Mouse (Mus musculus): ENCODE measurements around the gene Mocs2. TPM values are rescaled to one million over a fixed set of nuclear protein-coding genes. Genes with fewer than 3 reads are reported as not detected.

Mocs2 gene
- polyA plus RNA-seq, 1 experiment from 2014 or later: 126 TPM

GRCm38 (mm10) chr13:114855573-114856268 is 37.7 kb downstream of the Mocs2 start:
- 15% methylated on average over 15 of the region's 15 CpGs for WGBS
- H3K4me3 ChIP-seq: 0 out of 2 replicates have a peak overlapping the region, but pooled peaks have one; percentile 10
- no peak overlapping the region for H3K27ac ChIP-seq (replicated peaks)
- 0 out of 2 replicates have a peak, but pooled peaks have one; percentile 51 for ATAC-seq (ENCODE audit: low FRiP score, low read depth)
- no peaks in the 10 kb centered on the region for H3K36me3 ChIP-seq
- no peak overlapping the region for H3K9ac ChIP-seq
- H3K27me3 ChIP-seq: no peaks in the 10 kb centered on the region
- no peaks in the 10 kb centered on the region for H3K9me3 ChIP-seq
- peaks cover 6% of the 10 kb centered on the region; the same call in 1 of the 2 replicates for H3K4me1 ChIP-seq (replicated peaks)
- H3K4me2 ChIP-seq: peak overlapping the region; percentile 44

- no peak overlapping the region for H3K27ac ChIP-seq (replicated peaks)
- H3K9ac ChIP-seq: no peak overlapping the region
- ATAC-seq (ENCODE audit: low FRiP score, low read depth): no peak
- no peaks in the 10 kb centered on the region for H3K9me3 ChIP-seq
- peaks cover 6% of the 10 kb centered on the region; the same call in 1 of the 2 replicates for H3K4me1 ChIP-seq (replicated peaks)
- peak overlapping the region; percentile 44 for H3K4me2 ChIP-seq
- no peaks in the 10 kb centered on the region for H3K36me3 ChIP-seq
- H3K4me3 ChIP-seq: no peak overlapping the region
- no peaks in the 10 kb centered on the region for H3K27me3 ChIP-seq
- 29% methylated on average over 7 of the region's 7 CpGs for WGBS
These were observed 38.2 kb downstream of the Mocs2 start for GRCm38 (mm10) chr13:114856269-114856627.

- ATAC-seq (ENCODE audit: low FRiP score, low read depth): no peak
- Histone ChIP-seq H3K27me3 (no peaks in the 10 kb centered on the region), H3K9ac (no peak overlapping the region), H3K4me3 (no peak overlapping the region), H3K36me3 (no peaks in the 10 kb centered on the region), H3K4me1 (replicated peaks) (peaks cover 6% of the 10 kb centered on the region; the same call in 1 of the 2 replicates), H3K4me2 (no peak overlapping the region), H3K27ac (replicated peaks) (no peak overlapping the region), H3K9me3 (no peaks in the 10 kb centered on the region)
- WGBS: 89% methylated on average over 4 of the region's 4 CpGs
These were observed 39.5 kb downstream of the Mocs2 start for GRCm38 (mm10) chr13:114857525-114857924.

- Histone ChIP-seq H3K27ac (replicated peaks) (no peak overlapping the region), H3K4me3 (no peak overlapping the region), H3K4me2 (no peak overlapping the region), H3K4me1 (replicated peaks) (no peaks in the 10 kb centered on the region), H3K9me3 (no peaks in the 10 kb centered on the region), H3K9ac (no peak overlapping the region), H3K36me3 (no peaks in the 10 kb centered on the region), H3K27me3 (no peaks in the 10 kb centered on the region)
- 94% methylated on average over 6 of the region's 6 CpGs for WGBS
- no peak for ATAC-seq (ENCODE audit: low FRiP score, low read depth)
These were observed 56.7 kb downstream of the Mocs2 start for GRCm38 (mm10) chr13:114874738-114875137.

- no peak for ATAC-seq (ENCODE audit: low FRiP score, low read depth)
These were observed 58.0 kb downstream of the Mocs2 start for GRCm38 (mm10) chr13:114876005-114876520.

GRCm38 (mm10) chr13:114878667-114879066 is 60.6 kb downstream of the Mocs2 start:
- H3K4me1 ChIP-seq (replicated peaks): no peaks in the 10 kb centered on the region

More at GRCm38 (mm10) chr13:114876005-114876520, 58.0 kb downstream of the Mocs2 start:
- no peak overlapping the region for H3K27ac ChIP-seq (replicated peaks)
- H3K9me3 ChIP-seq: no peaks in the 10 kb centered on the region
- H3K36me3 ChIP-seq: no peaks in the 10 kb centered on the region
- H3K27me3 ChIP-seq: no peaks in the 10 kb centered on the region
- H3K4me2 ChIP-seq: no peak overlapping the region
- no peak overlapping the region for H3K9ac ChIP-seq
- WGBS: 91% methylated on average over 2 of the region's 2 CpGs
- H3K4me3 ChIP-seq: no peak overlapping the region
- H3K4me1 ChIP-seq (replicated peaks): no peaks in the 10 kb centered on the region

More at GRCm38 (mm10) chr13:114878667-114879066, 60.6 kb downstream of the Mocs2 start:
- no peak for ATAC-seq (ENCODE audit: low FRiP score, low read depth)
- Histone ChIP-seq H3K36me3 (no peaks in the 10 kb centered on the region), H3K9ac (no peak overlapping the region), H3K27ac (replicated peaks) (no peak overlapping the region), H3K4me3 (no peak overlapping the region), H3K9me3 (no peaks in the 10 kb centered on the region), H3K27me3 (no peaks in the 10 kb centered on the region), H3K4me2 (no peak overlapping the region)
- WGBS: 83% methylated on average over 11 of the region's 11 CpGs

Other genes starting within 250 kb of the Mocs2 start
- gene Itga2, start 113.9 kb downstream of the Mocs2 start, polyA plus RNA-seq (2015; fragmentation: Nextera tagmentation; extraction: Ambion mirVana): 1.6 and 2.1 TPM in 2 replicates